Mouse (Mus musculus): ENCODE data around the gene Sik1.

- no peak for TF ChIP-seq CTCF (conservative IDR thresholded peaks at IDR 0.05; ENCODE audit: insufficient read depth, insufficient read length, low read depth, low read length)
- no peak for TF ChIP-seq POLR2A (IDR thresholded peaks at IDR 0.05; ENCODE audit: low read depth, low read length)
These were observed 44.3 kb downstream of the Sik1 start for GRCm38 (mm10) chr17:31811333-31811732.
